Mouse (Mus musculus): ENCODE measurements around the gene Nap1l1.

Nap1l1 gene

GRCm38 (mm10) chr10:111544311-111544710 lies 71.3 kb downstream of the Nap1l1 start:
- in situ Hi-C loops (cut with MboI, MseI), result loop anchor here (5.0 kb wide), 1 partner anchor 33 kb away; no protein-coding TSS in a partner anchor

DNA sequence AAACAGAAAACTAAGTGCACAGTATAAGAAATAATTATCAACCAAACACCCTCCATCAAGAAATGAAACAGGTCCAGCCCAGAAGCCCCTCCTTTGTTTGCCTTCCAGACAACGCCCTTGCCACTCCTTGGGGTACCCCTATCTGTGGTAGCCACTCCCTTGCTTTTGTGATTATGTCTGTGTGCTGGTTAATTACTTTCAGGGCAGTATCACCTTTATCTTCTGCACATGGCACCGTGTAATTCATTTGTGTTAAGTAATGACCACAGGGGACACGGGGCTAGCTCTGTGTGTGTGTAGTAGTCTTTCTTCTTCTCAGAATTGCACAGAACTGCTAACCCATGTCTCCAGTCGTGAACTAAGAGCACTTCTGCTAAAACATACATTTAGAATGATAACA lies 72.6 kb downstream of the Nap1l1 start:
- in situ Hi-C loops (cut with MboI, MseI), result loop anchor here (5.0 kb wide), 1 partner anchor 77 kb away; no protein-coding TSS in a partner anchor
